Mouse (Mus musculus) CH12.LX (cell line): ENCODE measurements around the gene Ptprk. TPM values are rescaled to one million over a fixed set of nuclear protein-coding genes. Genes with fewer than 3 reads are reported as not detected.

Experiments
- DNase-seq: peaks from one replicate; pipeline ENCODE4 v3.0.0-alpha.2; 2013; ENCODE audit errors: extremely low read depth
- H3K27ac ChIP-seq: 2 replicates; pipeline ENCODE4 v1.5.1; 2012; ENCODE audit warnings: low read depth, mild to moderate bottlenecking, control low read depth, moderate library complexity; ENCODE audit not compliant: insufficient read depth
- H3K27me3 ChIP-seq: replicated peaks from 2 replicates; pipeline ENCODE3; 2012; ENCODE audit warnings: inconsistent platforms
- H3K36me3 ChIP-seq, 2 experiments: replicated peaks in 1 of 2; 2 replicates each; pipeline versions ENCODE3 to v1.6.1; 2012; ENCODE audit warnings: inconsistent platforms in 1 of 2, low read length in 1 of 2, mild to moderate bottlenecking in 1 of 2, mixed read lengths in 1 of 2, moderate library complexity in 1 of 2; ENCODE audit not compliant: control insufficient read depth in 1 of 2, insufficient read depth in 1 of 2
- H3K4me1 ChIP-seq, 2 experiments: 2 replicates each; pipeline ENCODE4 v1.6.1; 2012; ENCODE audit warnings: inconsistent platforms in 1 of 2, moderate library complexity in 1 of 2; ENCODE audit not compliant: insufficient read depth in 2 of 2, control insufficient read depth in 1 of 2
- H3K4me2 ChIP-seq: 2 replicates; pipeline ENCODE4 v1.6.1; 2012; ENCODE audit warnings: low read depth, mild to moderate bottlenecking, control low read depth; ENCODE audit not compliant: poor library complexity, insufficient read depth, severe bottlenecking
- H3K4me3 ChIP-seq, 3 experiments: fragments of 150-350 bp in 1 of 3; sonication (generic) in 1 of 3; replicated peaks in 1 of 3; 2 replicates each; pipeline versions ENCODE3 to v1.5.1; 2011 to 2012; ENCODE audit warnings: low read depth in 2 of 3, low read length in 2 of 3, mild to moderate bottlenecking in 2 of 3, moderate library complexity in 2 of 3, control low read depth in 1 of 3, improper control_type of control experiment in 1 of 3, inconsistent platforms in 1 of 3, mixed read lengths in 1 of 3; ENCODE audit not compliant: poor library complexity in 1 of 3
- H3K79me2 ChIP-seq: replicated peaks from 2 replicates; pipeline ENCODE4 v1.6.1; 2012; ENCODE audit warnings: mild to moderate bottlenecking, moderate library complexity; ENCODE audit not compliant: control insufficient read depth, poor library complexity, insufficient read depth, severe bottlenecking; ENCODE audit errors: extremely low read depth
- H3K9ac ChIP-seq: 2 replicates; pipeline ENCODE4 v1.6.1; 2012; ENCODE audit warnings: low read depth, mild to moderate bottlenecking, control low read depth, moderate library complexity; ENCODE audit not compliant: insufficient read depth
- H3K9me3 ChIP-seq: replicated peaks from 2 replicates; pipeline ENCODE3; 2012; ENCODE audit warnings: low read length, inconsistent platforms, mixed read lengths
- BHLHE40 ChIP-seq: IDR thresholded peaks from 2 replicates; pipeline ENCODE4 v1.6.1; 2011; ENCODE audit warnings: mild to moderate bottlenecking, low read depth, low read length, improper control_type of control experiment
- CHD1 ChIP-seq: IDR thresholded peaks from 2 replicates; pipeline ENCODE4 v1.6.1; 2012; ENCODE audit warnings: low read depth, low read length, improper control_type of control experiment, inconsistent platforms
- EP300 ChIP-seq: IDR thresholded peaks from 2 replicates; pipeline ENCODE4 v1.6.1; 2011; ENCODE audit warnings: low read length, improper control_type of control experiment
- ETS1 ChIP-seq: conservative IDR thresholded peaks from 2 replicates; pipeline ENCODE4 v1.6.1; 2012; ENCODE audit warnings: low read depth, mild to moderate bottlenecking, inconsistent platforms, low read length, improper control_type of control experiment, moderate library complexity
- GABPA ChIP-seq: IDR thresholded peaks from 2 replicates; pipeline ENCODE4 v1.6.1; 2012; ENCODE audit warnings: low read depth, low read length, improper control_type of control experiment, inconsistent platforms; ENCODE audit not compliant: insufficient replicate concordance
- JUND ChIP-seq: conservative IDR thresholded peaks from 2 replicates; pipeline ENCODE4 v1.6.1; 2011; ENCODE audit warnings: low read depth, low read length, improper control_type of control experiment
- KAT2A ChIP-seq: IDR thresholded peaks from 2 replicates; pipeline ENCODE4 v1.6.1; 2012; ENCODE audit warnings: low read length, improper control_type of control experiment, inconsistent platforms; ENCODE audit not compliant: insufficient replicate concordance
- MAFK ChIP-seq: IDR thresholded peaks from 2 replicates; pipeline ENCODE4 v1.6.1; 2011; ENCODE audit warnings: low read length, improper control_type of control experiment; ENCODE audit not compliant: insufficient replicate concordance
- MAX ChIP-seq: IDR thresholded peaks from 2 replicates; pipeline ENCODE4 v1.6.1; 2011; ENCODE audit warnings: low read length, improper control_type of control experiment
- MEF2A ChIP-seq: IDR thresholded peaks from 2 replicates; pipeline ENCODE4 v1.6.1; 2014; ENCODE audit warnings: low read depth, mild to moderate bottlenecking, inconsistent platforms, low read length, improper control_type of control experiment, borderline replicate concordance
- NRF1 ChIP-seq: IDR thresholded peaks from 2 replicates; pipeline ENCODE4 v1.6.1; 2014; ENCODE audit warnings: low read depth, mild to moderate bottlenecking, inconsistent platforms, low read length, improper control_type of control experiment, moderate library complexity
- PAX5 ChIP-seq: IDR thresholded peaks from 2 replicates; pipeline ENCODE4 v1.6.1; 2012; ENCODE audit warnings: low read length, inconsistent platforms, mixed read lengths
- POLR2A ChIP-seq: IDR thresholded peaks from 2 replicates; pipeline ENCODE4 v1.6.1; 2011; ENCODE audit warnings: low read depth, mild to moderate bottlenecking, improper control_type of control experiment, low read length
- SIN3A ChIP-seq: IDR thresholded peaks from 2 replicates; pipeline ENCODE4 v1.6.1; 2012; ENCODE audit warnings: low read length, improper control_type of control experiment, inconsistent platforms
- SMC3 ChIP-seq: IDR thresholded peaks from 2 replicates; pipeline ENCODE4 v1.6.1; 2011; ENCODE audit warnings: low read depth, low read length, improper control_type of control experiment
- TBP ChIP-seq: conservative IDR thresholded peaks from 2 replicates; pipeline ENCODE4 v1.6.1; 2011; ENCODE audit warnings: low read depth, low read length, improper control_type of control experiment
- TCF12 ChIP-seq: IDR thresholded peaks from 2 replicates; pipeline ENCODE4 v1.6.1; 2014; ENCODE audit warnings: low read depth, mild to moderate bottlenecking, inconsistent platforms, low read length, improper control_type of control experiment
- UBTF ChIP-seq: IDR thresholded peaks from 2 replicates; pipeline ENCODE4 v1.6.1; 2012; ENCODE audit warnings: low read depth, mild to moderate bottlenecking, inconsistent platforms, low read length, improper control_type of control experiment, moderate library complexity
- USF1 ChIP-seq: IDR thresholded peaks from 2 replicates; pipeline ENCODE4 v1.6.1; 2014; ENCODE audit warnings: low read depth, mild to moderate bottlenecking, inconsistent platforms, low read length, improper control_type of control experiment
- USF2 ChIP-seq: conservative IDR thresholded peaks from 2 replicates; pipeline ENCODE4 v1.6.1; 2011; ENCODE audit warnings: low read depth, low read length, improper control_type of control experiment
- ZKSCAN1 ChIP-seq: IDR thresholded peaks from 2 replicates; pipeline ENCODE4 v1.6.1; 2012; ENCODE audit warnings: low read depth, inconsistent platforms, low read length, improper control_type of control experiment, borderline replicate concordance
- ZMIZ1 ChIP-seq: IDR thresholded peaks from 2 replicates; pipeline ENCODE4 v1.6.1; 2012; ENCODE audit warnings: low read depth, mild to moderate bottlenecking, inconsistent platforms, low read length, improper control_type of control experiment
- dilution Hi-C: fragments of 300-500 bp; cut with MboI; formaldehyde crosslinking; loops from 2 replicates; pipeline ENCODE4 v1.14.3; 2020; ENCODE audit warnings: low sequenced_read_pairs; ENCODE audit not compliant: extremely low pct_unique_long_range_greater_than_20kb, extremely low pct_ligation_motif_present
- in situ Hi-C: fragments of 300-500 bp; cut with MboI; formaldehyde crosslinking; loops from 3 replicates; pipeline ENCODE4 v1.14.3; 2019; ENCODE audit warnings: low sequenced_read_pairs, low pct_ligation_motif_present, low pct_unique_long_range_greater_than_20kb, mixed read lengths
- polyA plus RNA-seq: library from polyadenylated mRNA; unstranded; fragments of >175 nt; gene quantifications from 2 replicates; pipeline ENCODE4 v1.2.1, GENCODE M21; 2012; ENCODE audit warnings: low read depth; ENCODE audit not compliant: insufficient read length
- total RNA-seq, 2 experiments: library from RNA; depleted of rRNA; stranded (reverse); fragments of 300-350 nt in 1 of 2; fragments of >200 nt in 1 of 2; gene quantifications; 2 replicates each; pipeline ENCODE4 v1.2.3; 2012 to 2014

Gene Ptprk
- total and polyA plus RNA-seq, 3 experiments: not detected

DNA sequence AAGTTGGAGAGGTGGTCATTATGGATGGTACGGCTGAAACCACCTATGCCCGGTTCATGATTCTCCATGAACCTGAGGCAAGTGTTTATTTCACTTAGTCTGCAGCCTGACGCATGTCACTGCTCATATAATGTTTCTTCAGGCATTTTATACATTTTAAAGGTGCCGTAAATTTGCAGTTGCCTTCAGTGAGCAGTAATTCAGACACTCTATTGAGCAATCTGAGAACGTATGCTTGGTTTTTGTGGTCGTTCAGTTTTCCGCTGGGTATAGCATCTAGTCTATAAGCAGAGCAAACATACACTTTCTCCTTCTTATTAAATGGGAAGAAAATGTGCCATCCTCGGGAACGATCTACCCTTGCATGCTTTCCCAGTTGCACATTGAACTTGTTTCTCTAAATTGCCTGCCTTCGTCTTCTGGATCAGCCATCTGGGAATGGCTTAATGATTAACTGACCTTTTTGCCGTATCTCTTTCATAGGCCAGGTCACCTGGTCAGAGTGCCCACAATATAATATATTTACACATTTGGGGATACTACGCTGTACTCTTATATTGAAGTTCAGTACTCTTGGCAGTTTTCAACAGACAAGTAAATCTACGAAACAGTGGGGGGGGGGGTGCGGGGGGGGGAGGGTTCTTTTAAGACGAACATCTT, 313.1 kb downstream of the Ptprk start:
- DNase-seq: no peak
- no peaks in the 10 kb centered on the region for H3K27me3 ChIP-seq
- H3K9ac ChIP-seq: no peak overlapping the region
- in situ Hi-C loops: no loop called here
- H3K9me3 ChIP-seq: no peaks in the 10 kb centered on the region
- H3K4me2 ChIP-seq: no peak overlapping the region
- no peaks in the 10 kb centered on the region for H3K4me1 ChIP-seq
- H3K36me3 ChIP-seq: no peaks in the 10 kb centered on the region
- H3K27ac ChIP-seq: no peak overlapping the region
- dilution Hi-C loops: no loop called here
- H3K4me3 ChIP-seq: no peak overlapping the region
- TF ChIP-seq NRF1 (no peak), MEF2A (no peak), JUND (no peak), TCF12 (no peak), POLR2A (no peak), EP300 (no peak), KAT2A (no peak), CHD1 (no peak)
- H3K79me2 ChIP-seq: no peaks in the 10 kb centered on the region

DNA sequence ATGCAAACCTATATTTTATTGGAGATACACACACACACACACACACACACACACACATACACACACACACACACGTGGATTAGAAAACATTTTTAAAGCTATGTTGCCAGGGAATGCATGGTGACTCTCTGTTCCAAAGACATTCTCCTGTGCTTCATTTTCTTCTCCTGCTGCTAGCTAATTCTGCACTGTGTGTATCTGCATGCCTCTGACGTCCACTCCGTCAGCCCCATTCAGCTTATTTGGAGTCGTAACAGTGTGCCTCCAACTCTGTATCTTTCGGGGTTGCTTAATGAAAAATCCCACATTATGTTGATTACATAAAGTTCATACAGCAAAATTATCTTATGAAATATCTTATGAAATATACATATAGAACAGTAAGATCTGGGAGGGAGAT, 316.5 kb downstream of the Ptprk start:
- no peaks in the 10 kb centered on the region for H3K27me3 ChIP-seq
- no peak overlapping the region for H3K4me3 ChIP-seq
- TF ChIP-seq ZKSCAN1: no peak
- TF ChIP-seq USF1: no peak
- no peak for TF ChIP-seq TBP
- TF ChIP-seq ETS1: no peak
- no peak overlapping the region for H3K9ac ChIP-seq
- H3K4me2 ChIP-seq: no peak overlapping the region
- no peak overlapping the region for H3K27ac ChIP-seq
- H3K79me2 ChIP-seq: no peaks in the 10 kb centered on the region
- no peak for DNase-seq
- in situ Hi-C loops (no loop called here), dilution Hi-C loops (no loop called here)
- no peaks in the 10 kb centered on the region for H3K9me3 ChIP-seq
- no peaks in the 10 kb centered on the region for H3K4me1 ChIP-seq
- no peaks in the 10 kb centered on the region for H3K36me3 ChIP-seq

DNA sequence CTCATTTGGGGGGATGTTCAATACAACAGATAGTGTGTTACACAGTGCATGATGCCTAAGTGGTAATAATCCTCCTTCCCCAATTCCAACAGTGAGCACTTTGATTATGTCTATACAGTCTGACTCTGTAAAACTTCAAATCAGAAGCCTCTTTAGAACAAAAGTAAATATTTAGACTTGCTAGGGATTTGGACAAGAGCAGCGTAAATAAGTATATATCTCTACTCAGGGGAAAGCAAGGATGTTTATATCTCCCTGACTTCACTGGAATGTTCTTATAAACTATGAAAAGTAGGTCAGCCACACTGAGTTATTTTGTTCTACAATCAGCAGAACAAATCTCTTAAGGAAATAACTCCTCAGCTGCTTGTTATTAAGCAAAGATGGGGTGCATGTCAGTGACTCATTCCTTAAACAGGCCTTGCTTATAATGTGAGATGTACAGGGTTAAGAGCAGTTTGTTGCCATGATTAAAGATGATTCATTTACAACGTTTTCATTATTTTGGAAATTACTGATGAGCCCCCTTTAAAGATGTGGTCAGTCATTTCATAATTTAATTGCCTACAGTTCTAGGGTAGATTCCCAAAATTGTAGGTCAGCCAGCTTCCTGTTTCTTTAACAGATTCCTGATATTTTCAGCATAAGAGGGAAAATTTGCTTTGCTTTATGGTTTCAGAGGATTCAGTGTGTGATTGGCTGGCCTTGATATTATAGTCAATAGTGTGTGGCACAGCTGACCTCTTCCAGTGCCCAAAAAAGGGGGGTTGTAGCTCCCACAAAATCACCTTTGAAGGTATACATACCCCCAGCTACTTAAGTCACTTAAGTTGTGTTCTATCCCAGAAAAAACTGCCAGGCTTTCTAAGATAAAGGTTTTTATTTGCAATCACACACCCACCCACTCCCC, 321.2 kb downstream of the Ptprk start:
- Histone ChIP-seq H3K27ac (no peak overlapping the region), H3K27me3 (no peaks in the 10 kb centered on the region), H3K4me2 (no peak overlapping the region), H3K36me3 (no peaks in the 10 kb centered on the region), H3K9me3 (no peaks in the 10 kb centered on the region), H3K79me2 (no peaks in the 10 kb centered on the region), H3K9ac (no peak overlapping the region), H3K4me3 (no peak overlapping the region), H3K4me1 (no peaks in the 10 kb centered on the region)
- no peak for TF ChIP-seq MAFK
- no peak for TF ChIP-seq SMC3
- TF ChIP-seq CHD1: no peak
- no peak for TF ChIP-seq USF2
- TF ChIP-seq BHLHE40: no peak
- TF ChIP-seq SIN3A: no peak
- TF ChIP-seq PAX5: no peak
- TF ChIP-seq GABPA: no peak
- TF ChIP-seq MAX: no peak
- TF ChIP-seq POLR2A: no peak
- no peak for TF ChIP-seq MEF2A
- no peak for TF ChIP-seq EP300
- TF ChIP-seq ZMIZ1: no peak
- no peak for TF ChIP-seq UBTF
- no peak for DNase-seq
- in situ Hi-C loops (no loop called here), dilution Hi-C loops (no loop called here)
